Mouse (Mus musculus) lung, postnatal 0 days (tissue): ENCODE data around the gene Fopnl. TPM values are rescaled to one million over a fixed set of nuclear protein-coding genes. Genes with fewer than 3 reads are reported as not detected.

ENCODE experiments used
- ATAC-seq: fragments of 200-750 bp; cut with Nextera tagmentation; 2 replicates; pipeline ENCODE4 v1.8.0; 2017; ENCODE audit warnings: moderate library complexity
- DNase-seq: peaks from one replicate; pipeline ENCODE4 v3.0.0-alpha.2; 2016; ENCODE audit warnings: low spot score
- H3K27ac ChIP-seq: fragments of 300-500 bp; sonication (generic); 2 replicates; pipeline ENCODE4 v1.5.1; 2014; ENCODE audit warnings: antibody characterized with exemption, mild to moderate bottlenecking, low read length, mixed read lengths
- H3K27me3 ChIP-seq: fragments of 300-500 bp; sonication (generic); replicated peaks from 2 replicates; pipeline ENCODE4 v1.6.1; 2014; ENCODE audit warnings: low read length, mixed read lengths; ENCODE audit not compliant: insufficient read depth
- H3K36me3 ChIP-seq: fragments of 300-500 bp; sonication (generic); 2 replicates; pipeline ENCODE4 v1.6.1; 2014; ENCODE audit warnings: low read length, mixed read lengths; ENCODE audit not compliant: insufficient read depth
- H3K4me1 ChIP-seq: fragments of 300-500 bp; sonication (generic); 2 replicates; pipeline ENCODE4 v1.6.1; 2014; ENCODE audit warnings: antibody characterized with exemption, low read depth, low read length, mixed read lengths; ENCODE audit not compliant: insufficient read depth
- H3K4me2 ChIP-seq: fragments of 300-500 bp; sonication (generic); replicated peaks from 2 replicates; pipeline ENCODE4 v1.6.1; 2014; ENCODE audit warnings: low read depth, mild to moderate bottlenecking, low read length, moderate library complexity, mixed read lengths
- H3K4me3 ChIP-seq: fragments of 300-500 bp; sonication (generic); 2 replicates; pipeline ENCODE4 v1.5.1; 2014; ENCODE audit warnings: low read depth, low read length
- H3K9ac ChIP-seq: fragments of 300-500 bp; sonication (generic); replicated peaks from 2 replicates; pipeline ENCODE4 v1.6.1; 2014; ENCODE audit warnings: low read depth, mild to moderate bottlenecking
- H3K9me3 ChIP-seq: fragments of 300-500 bp; sonication (generic); 2 replicates; pipeline ENCODE4 v1.6.1; 2016; ENCODE audit warnings: low read length, mixed read lengths
- CTCF ChIP-seq: IDR thresholded peaks from 2 replicates; pipeline ENCODE4 v1.5.1; 2016; ENCODE audit warnings: antibody characterized with exemption, mild to moderate bottlenecking
- EP300 ChIP-seq: IDR thresholded peaks from 2 replicates; pipeline ENCODE4 v1.6.1; 2016; ENCODE audit warnings: antibody characterized with exemption, mild to moderate bottlenecking, control low read depth
- WGBS: fragments of 180-500 bp; shearing (Covaris S2); extraction: QIAGEN DNeasy Blood & Tissue Kit; methylation state at CpG from one replicate; pipeline ENCODE4 v1.1.7; 2014; 5-methylcytosine and 5-hydroxymethylcytosine counted together
- polyA plus RNA-seq: library from polyadenylated mRNA; unstranded; fragments of >200 nt; fragmentation: Nextera tagmentation; extraction: Ambion mirVana; gene quantifications from 2 replicates; pipeline ENCODE4 v1.2.1, GENCODE M21; 2015

Gene Fopnl
- polyA plus RNA-seq, 1 experiment from 2014 or later = 91.4 TPM

- DNase-seq (no peak), ATAC-seq (no peak)
- Histone ChIP-seq H3K4me1 (no peaks in the 10 kb centered on the region), H3K27me3 (no peaks in the 10 kb centered on the region), H3K36me3 (peaks cover 11% of the 10 kb centered on the region; the same call in 1 of the 2 replicates), H3K27ac (no peak overlapping the region), H3K9me3 (no peaks in the 10 kb centered on the region), H3K4me3 (no peak overlapping the region), H3K9ac (no peak overlapping the region), H3K4me2 (no peak overlapping the region)
- 80% methylated on average over 2 of the region's 2 CpGs for WGBS
- TF ChIP-seq CTCF (no peak), EP300 (no peak)
Observed at GRCm38 (mm10) chr16:14303148-14303547, 14.1 kb downstream of the Fopnl start.

- H3K4me2 ChIP-seq = no peak overlapping the region
- TF ChIP-seq EP300 (no peak), CTCF (no peak)
- H3K9me3 ChIP-seq = no peaks in the 10 kb centered on the region
- DNase-seq (no peak), ATAC-seq (no peak)
- no peak overlapping the region for H3K9ac ChIP-seq
- H3K27ac ChIP-seq = no peak overlapping the region
- WGBS = 75% methylated on average over 4 of the region's 4 CpGs
- H3K27me3 ChIP-seq = no peaks in the 10 kb centered on the region
- peaks cover 4% of the 10 kb centered on the region; the same call in 1 of the 2 replicates for H3K36me3 ChIP-seq
- no peaks in the 10 kb centered on the region for H3K4me1 ChIP-seq
- no peak overlapping the region for H3K4me3 ChIP-seq
Observed at GRCm38 (mm10) chr16:14298461-14298860, 18.7 kb downstream of the Fopnl start.

- Histone ChIP-seq H3K9ac (no peak overlapping the region), H3K4me2 (no peak overlapping the region), H3K4me3 (no peak overlapping the region), H3K36me3 (0 out of 2 replicates have a peak, but pooled peaks cover 3% of the 10 kb centered on the region), H3K27ac (no peak overlapping the region), H3K9me3 (no peaks in the 10 kb centered on the region), H3K27me3 (no peaks in the 10 kb centered on the region), H3K4me1 (no peaks in the 10 kb centered on the region)
- WGBS = 95% methylated on average over 4 of the region's 4 CpGs
- TF ChIP-seq CTCF = no peak
- no peak for TF ChIP-seq EP300
- DNase-seq (no peak), ATAC-seq (no peak)
Observed at GRCm38 (mm10) chr16:14297746-14298145, 19.5 kb downstream of the Fopnl start.

GRCm38 (mm10) chr16:14297137-14297536 is 20.1 kb downstream of the Fopnl start:
- 54% methylated on average over 3 of the region's 3 CpGs for WGBS
- peak; percentile 55 for ATAC-seq

GRCm38 (mm10) chr16:14296544-14297124 is 20.6 kb downstream of the Fopnl start:
- ATAC-seq = peak; percentile 73
- H3K4me3 ChIP-seq = no peak overlapping the region
- H3K36me3 ChIP-seq = 0 out of 2 replicates have a peak, but pooled peaks cover 3% of the 10 kb centered on the region
- no peak overlapping the region for H3K9ac ChIP-seq
- no peak overlapping the region for H3K4me2 ChIP-seq
- TF ChIP-seq EP300 = peak; percentile 29; the same call in 1 of the 2 replicates
- TF ChIP-seq CTCF = no peak
- no peaks in the 10 kb centered on the region for H3K27me3 ChIP-seq
- H3K9me3 ChIP-seq = no peaks in the 10 kb centered on the region
- peak overlapping the region; percentile 35 for H3K27ac ChIP-seq
- peak; percentile 63 for DNase-seq
- H3K4me1 ChIP-seq = peaks cover 7% of the 10 kb centered on the region
- 51% methylated on average over 2 of the region's 2 CpGs for WGBS

More at GRCm38 (mm10) chr16:14297137-14297536, 20.1 kb downstream of the Fopnl start:
- DNase-seq = peak; percentile 15
- peaks cover 2% of the 10 kb centered on the region; the same call in 1 of the 2 replicates for H3K4me1 ChIP-seq
- no peaks in the 10 kb centered on the region for H3K9me3 ChIP-seq
- no peak overlapping the region for H3K9ac ChIP-seq
- no peak overlapping the region for H3K4me3 ChIP-seq
- H3K4me2 ChIP-seq = no peak overlapping the region
- H3K36me3 ChIP-seq = 0 out of 2 replicates have a peak, but pooled peaks cover 3% of the 10 kb centered on the region
- peak overlapping the region; percentile 4 for H3K27ac ChIP-seq
- no peak for TF ChIP-seq CTCF
- no peaks in the 10 kb centered on the region for H3K27me3 ChIP-seq

GRCm38 (mm10) chr16:14295291-14295690 is 21.9 kb downstream of the Fopnl start:
- peaks cover 10% of the 10 kb centered on the region for H3K4me1 ChIP-seq
- H3K9ac ChIP-seq = no peak overlapping the region
- TF ChIP-seq EP300 = no peak
- TF ChIP-seq CTCF = no peak
- WGBS = 72% methylated on average over 2 of the region's 2 CpGs
- DNase-seq (no peak), ATAC-seq (no peak)
- H3K27me3 ChIP-seq = no peaks in the 10 kb centered on the region
- H3K4me2 ChIP-seq = no peak overlapping the region
- no peaks in the 10 kb centered on the region for H3K9me3 ChIP-seq
- no peak overlapping the region for H3K27ac ChIP-seq
- no peak overlapping the region for H3K4me3 ChIP-seq
- 0 out of 2 replicates have a peak, but pooled peaks cover 3% of the 10 kb centered on the region for H3K36me3 ChIP-seq
